Mouse (Mus musculus): Measurements from ENCODE around the gene Rsad1. TPM values are rescaled to one million over a fixed set of nuclear protein-coding genes. Genes with fewer than 3 reads are reported as not detected.

Rsad1 gene
- total RNA-seq, 2 experiments from 2014 or later = 4.7 to 6.0 TPM

- DNase-seq (ENCODE audit: low spot score in 2 of 2) = no peak
These were observed 50.7 kb downstream of the Rsad1 start for GRCm38 (mm10) chr11:94498093-94498996.

- DNase-seq (ENCODE audit: low spot score in 2 of 2) = no peak
These were observed 53.6 kb downstream of the Rsad1 start for GRCm38 (mm10) chr11:94495415-94495814.

GRCm38 (mm10) chr11:94491749-94492099, 57.3 kb downstream of the Rsad1 start:
- DNase-seq (ENCODE audit: low spot score in 2 of 2) = no peak

- DNase-seq (ENCODE audit: low spot score in 2 of 2) = no peak
These were observed 57.9 kb downstream of the Rsad1 start for GRCm38 (mm10) chr11:94491035-94491748.

Other genes with a start within 250 kb of the Rsad1 start
- gene Luc7l3, start 227.3 kb downstream of the Rsad1 start, total RNA-seq (2021) = 10 to 100 TPM; 62.7 to 73.3 TPM
- 100 to 1,000 TPM; 127 to 137 TPM for gene Ankrd40, start 221.3 kb downstream of the Rsad1 start, total RNA-seq (2021)
- 1 to 10 TPM; 2.0 to 2.4 TPM for gene Abcc3, start 156.3 kb downstream of the Rsad1 start, total RNA-seq (2021)
- 10 to 100 TPM; 18.7 to 22.7 TPM for gene Cacna1g, start 75.1 kb downstream of the Rsad1 start, total RNA-seq (2021)
- under 1 TPM in 1 of 2 experiments, not detected in 1; 0.29 TPM for gene Spata20, start 63.1 kb downstream of the Rsad1 start, total RNA-seq (2021)
- under 1 TPM; 0.47 to 0.49 TPM for gene Epn3, start 49.3 kb downstream of the Rsad1 start, total RNA-seq (2021)
- gene Mycbpap, start 27.5 kb downstream of the Rsad1 start, total RNA-seq (2021) = under 1 TPM; 0.26 to 0.59 TPM
- 1 to 10 TPM; 1.5 to 2.8 TPM for gene Chad, start 15.8 kb upstream of the Rsad1 start, total RNA-seq (2021)
- 10 to 100 TPM; 10.5 to 11.6 TPM for gene Acsf2, start 52.6 kb upstream of the Rsad1 start, total RNA-seq (2021)
- 10 to 100 TPM; 68.8 to 72.2 TPM for gene Lrrc59, start 80.5 kb upstream of the Rsad1 start, total RNA-seq (2021)
- 10 to 100 TPM; 55.3 to 60.3 TPM for gene Mrpl27, start 104.5 kb upstream of the Rsad1 start, total RNA-seq (2021)
- 1 to 10 TPM; 4.3 to 4.5 TPM for gene Eme1, start 104.7 kb upstream of the Rsad1 start, total RNA-seq (2021)
- gene Xylt2, start 128.3 kb upstream of the Rsad1 start, total RNA-seq (2021) = 10 to 100 TPM; 17.4 to 18.6 TPM
- gene Gm11541, start 155.2 kb upstream of the Rsad1 start, total RNA-seq (2021) = not detected
- 1 to 10 TPM in 1 of 2 experiments, under 1 TPM in 1; 0.98 to 1.3 TPM for gene Cdc34b, start 192.5 kb upstream of the Rsad1 start, total RNA-seq (2021)
- gene Tmem92, start 233.4 kb upstream of the Rsad1 start, total RNA-seq (2021) = not detected